Mouse (Mus musculus): ENCODE measurements around the gene Lmntd2. TPM values are rescaled to one million over a fixed set of nuclear protein-coding genes. Genes with fewer than 3 reads are reported as not detected.

Lmntd2 gene
- 0.26 and 3.7 TPM in 2 replicates for polyA plus RNA-seq (2012; rRNA removed; ENCODE audit: low replicate concordance)

DNA sequence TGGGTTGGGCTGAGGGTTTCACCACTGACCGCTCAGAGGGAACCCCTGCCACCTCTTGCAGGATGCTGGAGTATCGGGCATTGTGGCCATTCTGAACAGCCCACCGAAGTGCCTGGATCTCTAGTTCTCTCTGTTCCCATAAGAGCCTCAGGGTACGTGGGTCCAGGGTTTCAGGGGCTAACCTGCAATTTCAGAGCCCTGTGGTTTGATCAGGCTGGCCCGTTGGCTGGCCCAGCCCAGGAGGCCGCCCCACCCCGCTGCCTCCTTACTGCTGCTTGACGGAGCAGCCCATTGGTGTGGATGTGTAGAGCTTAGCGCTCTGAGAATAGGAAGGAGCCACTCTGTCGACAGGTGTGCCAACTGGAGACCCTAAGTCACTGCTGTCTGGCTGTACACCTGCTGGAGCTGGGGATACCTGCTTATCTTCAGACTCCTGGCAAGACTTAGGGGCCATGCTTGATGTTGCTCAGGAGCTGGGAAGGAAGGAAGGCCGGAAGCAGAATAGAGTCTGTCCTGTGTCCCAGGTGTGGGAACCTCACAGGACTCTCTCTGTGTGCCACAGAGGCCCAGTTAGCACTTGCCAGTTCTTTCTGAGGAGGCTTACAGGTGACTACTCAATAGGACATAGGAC lies at the start of gene Lmntd2:
Gene Lmntd2 (minus strand): TSS at position 476 of the 631 bp plus-strand sequence.

DNA sequence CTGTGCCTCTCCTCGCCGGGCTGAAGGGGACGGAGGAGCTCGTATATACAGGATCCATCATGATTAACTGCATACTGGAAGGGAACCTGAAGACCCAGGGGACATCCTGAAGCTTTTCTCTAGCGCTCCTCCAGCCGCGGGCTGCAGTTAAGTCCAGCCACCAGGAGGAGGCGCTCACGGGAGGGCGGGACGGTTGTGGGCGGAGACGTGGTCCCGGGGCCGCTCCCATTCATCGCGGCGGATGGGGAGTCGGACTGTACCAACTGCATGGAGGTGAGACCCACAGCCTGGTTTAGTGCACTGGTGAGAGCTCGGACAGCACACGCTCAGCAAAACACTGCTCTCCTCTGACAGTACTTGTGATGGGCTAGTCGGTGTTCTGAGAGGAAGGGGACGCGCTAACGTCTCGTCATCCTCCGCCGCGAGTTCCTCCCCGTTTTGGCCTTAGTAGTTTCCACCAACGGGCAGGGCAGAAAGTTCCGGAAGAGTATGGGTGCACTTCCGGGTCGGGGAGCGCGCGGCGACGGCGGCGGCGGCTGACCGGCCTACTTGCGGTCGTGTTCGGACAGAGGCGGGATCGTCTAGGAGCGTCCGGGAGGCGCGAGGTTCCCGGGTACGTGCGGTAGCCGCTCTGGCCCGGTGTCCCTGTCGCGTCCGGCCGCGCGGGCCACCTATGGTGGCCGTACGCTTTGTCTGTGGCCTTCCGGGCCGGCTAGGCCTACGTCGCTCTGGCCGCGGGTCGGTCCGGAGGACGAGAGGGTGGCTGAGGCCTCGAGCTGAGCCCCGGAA lies 14.6 kb upstream of the Lmntd2 start, which contains the start of gene Phrf1:
Gene Phrf1 (plus strand): TSS at position 506 of the 789 bp plus-strand sequence.

GRCm38 (mm10) chr7:141215101-141215879 lies 1.4 kb upstream of the Lmntd2 start, which contains the start of gene Rassf7:
Gene Rassf7 (plus strand): TSS chr7:141215860.

GRCm38 (mm10) chr7:141193948-141194347 lies 19.9 kb downstream of the Lmntd2 start, which contains the start of the genes Hras and Lrrc56:
Gene Hras (minus strand): TSS chr7:141194005.
Gene Lrrc56 (plus strand): TSS chr7:141194157.

DNA sequence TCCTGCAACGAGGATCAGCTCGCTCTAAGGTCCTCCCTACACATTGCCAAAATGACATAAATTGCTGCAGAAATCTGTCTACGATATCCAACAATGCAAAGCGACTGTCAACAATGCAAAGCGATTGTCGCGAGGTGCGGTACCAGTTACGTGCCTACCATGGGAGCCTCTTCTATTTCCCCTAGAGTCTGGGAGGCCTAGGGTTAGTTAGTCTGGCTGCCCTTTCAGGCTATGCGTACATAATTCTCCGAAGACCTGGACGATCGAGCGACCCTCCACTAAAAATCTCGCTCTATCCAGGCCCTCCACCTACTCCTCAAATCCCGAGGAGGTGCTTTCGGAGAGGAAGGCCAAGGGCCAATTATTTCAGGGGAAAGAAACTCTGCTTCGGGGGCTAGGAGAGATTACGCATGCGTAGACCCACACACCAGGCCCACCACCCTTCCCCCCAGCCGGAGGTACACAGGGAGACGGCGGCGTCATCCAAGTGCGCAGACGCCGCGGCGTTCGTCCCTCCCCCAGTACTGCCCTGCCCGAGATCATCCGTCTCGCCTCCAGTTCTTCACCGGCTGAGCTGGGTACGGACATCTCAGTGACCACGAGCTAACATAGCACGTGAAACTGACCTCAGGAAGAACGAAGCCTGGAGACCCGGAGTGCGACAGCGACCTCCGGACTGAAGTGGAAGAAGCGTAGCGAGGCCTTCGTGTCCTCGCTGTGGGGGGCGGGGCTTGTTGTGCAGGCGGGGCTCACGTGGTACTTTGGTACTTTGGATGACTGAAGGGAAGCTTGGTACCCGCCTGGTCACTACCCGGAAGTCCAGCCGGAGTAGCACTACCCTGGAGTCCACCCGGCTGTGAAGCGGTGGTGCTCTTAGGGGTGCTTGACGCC lies 41.5 kb downstream of the Lmntd2 start, which contains the start of gene Rnh1:
Gene Rnh1 (minus strand): TSS at position 742 of the 891 bp plus-strand sequence.

Other genes starting within 250 kb of the Lmntd2 start
- gene Ifitm1, start 246.9 kb downstream of the Lmntd2 start, polyA plus RNA-seq (2012; rRNA removed; ENCODE audit: low replicate concordance) = 36.0 and 1,392 TPM in 2 replicates
- 721 and 1,416 TPM in 2 replicates for gene Ifitm3, start 203.3 kb downstream of the Lmntd2 start, polyA plus RNA-seq (2012; rRNA removed; ENCODE audit: low replicate concordance)
- 17.2 and 25.7 TPM in 2 replicates for gene Ifitm6, start 196.2 kb downstream of the Lmntd2 start, polyA plus RNA-seq (2012; rRNA removed; ENCODE audit: low replicate concordance)
- not detected in 2 replicates for gene Gm17387, start 184.9 kb downstream of the Lmntd2 start, polyA plus RNA-seq (2012; rRNA removed; ENCODE audit: low replicate concordance)
- 0.26 and 5.6 TPM in 2 replicates for gene B4galnt4, start 153.0 kb downstream of the Lmntd2 start, polyA plus RNA-seq (2012; rRNA removed; ENCODE audit: low replicate concordance)
- gene Pkp3, start 135.9 kb downstream of the Lmntd2 start, polyA plus RNA-seq (2012; rRNA removed; ENCODE audit: low replicate concordance) = 1.7 and 14.7 TPM in 2 replicates
- gene Sigirr, start 113.5 kb downstream of the Lmntd2 start, polyA plus RNA-seq (2012; rRNA removed; ENCODE audit: low replicate concordance) = 21.2 and 25.3 TPM in 2 replicates
- gene Ano9, start 96.3 kb downstream of the Lmntd2 start, polyA plus RNA-seq (2012; rRNA removed; ENCODE audit: low replicate concordance) = 0.20 and 11.9 TPM in 2 replicates
- gene Ptdss2, start 91.7 kb downstream of the Lmntd2 start, polyA plus RNA-seq (2012; rRNA removed; ENCODE audit: low replicate concordance) = 44.6 and 49.3 TPM in 2 replicates
- 139 and 202 TPM in 2 replicates for gene Rnh1, start 41.2 kb downstream of the Lmntd2 start, polyA plus RNA-seq (2012; rRNA removed; ENCODE audit: low replicate concordance)
- 82.4 and 82.9 TPM in 2 replicates for gene Hras, start 20.1 kb downstream of the Lmntd2 start, polyA plus RNA-seq (2012; rRNA removed; ENCODE audit: low replicate concordance)
- gene Lrrc56, start 19.9 kb downstream of the Lmntd2 start, polyA plus RNA-seq (2012; rRNA removed; ENCODE audit: low replicate concordance) = 6.6 and 7.6 TPM in 2 replicates
- gene Rassf7, start 1.8 kb upstream of the Lmntd2 start, polyA plus RNA-seq (2012; rRNA removed; ENCODE audit: low replicate concordance) = 8.8 and 33.1 TPM in 2 replicates
- 16.5 and 28.7 TPM in 2 replicates for gene Phrf1, start 14.7 kb upstream of the Lmntd2 start, polyA plus RNA-seq (2012; rRNA removed; ENCODE audit: low replicate concordance)
- 72.7 and 97.5 TPM in 2 replicates for gene Irf7, start 52.4 kb upstream of the Lmntd2 start, polyA plus RNA-seq (2012; rRNA removed; ENCODE audit: low replicate concordance)
- gene Cdhr5, start 62.7 kb upstream of the Lmntd2 start, polyA plus RNA-seq (2012; rRNA removed; ENCODE audit: low replicate concordance) = 0.13 and 0.35 TPM in 2 replicates
- gene Sct, start 65.1 kb upstream of the Lmntd2 start, polyA plus RNA-seq (2012; rRNA removed; ENCODE audit: low replicate concordance) = 1.4 and 1.8 TPM in 2 replicates
- gene Drd4, start 77.9 kb upstream of the Lmntd2 start, polyA plus RNA-seq (2012; rRNA removed; ENCODE audit: low replicate concordance) = 0.09 TPM in 1 of 2 replicates, not detected in the other
- gene Deaf1, start 113.6 kb upstream of the Lmntd2 start, polyA plus RNA-seq (2012; rRNA removed; ENCODE audit: low replicate concordance) = 19.0 and 35.2 TPM in 2 replicates
- 58.4 and 71.0 TPM in 2 replicates for gene Tmem80, start 113.7 kb upstream of the Lmntd2 start, polyA plus RNA-seq (2012; rRNA removed; ENCODE audit: low replicate concordance)
- 20.1 and 30.8 TPM in 2 replicates for gene Eps8l2, start 124.8 kb upstream of the Lmntd2 start, polyA plus RNA-seq (2012; rRNA removed; ENCODE audit: low replicate concordance)
- 446 and 750 TPM in 2 replicates for gene Taldo1, start 178.1 kb upstream of the Lmntd2 start, polyA plus RNA-seq (2012; rRNA removed; ENCODE audit: low replicate concordance)
- gene Gatd1, start 200.1 kb upstream of the Lmntd2 start, polyA plus RNA-seq (2012; rRNA removed; ENCODE audit: low replicate concordance) = 59.5 and 84.7 TPM in 2 replicates
- 0.97 and 1.7 TPM in 2 replicates for gene Cend1, start 215.4 kb upstream of the Lmntd2 start, polyA plus RNA-seq (2012; rRNA removed; ENCODE audit: low replicate concordance)
- gene Slc25a22, start 223.8 kb upstream of the Lmntd2 start, polyA plus RNA-seq (2012; rRNA removed; ENCODE audit: low replicate concordance) = 134 and 159 TPM in 2 replicates
- gene Pidd1, start 229.9 kb upstream of the Lmntd2 start, polyA plus RNA-seq (2012; rRNA removed; ENCODE audit: low replicate concordance) = 9.8 and 14.5 TPM in 2 replicates
- 457 and 759 TPM in 2 replicates for gene Rplp2, start 233.3 kb upstream of the Lmntd2 start, polyA plus RNA-seq (2012; rRNA removed; ENCODE audit: low replicate concordance)
- 1,309 and 3,373 TPM in 2 replicates for gene Pnpla2, start 241.1 kb upstream of the Lmntd2 start, polyA plus RNA-seq (2012; rRNA removed; ENCODE audit: low replicate concordance)
- 34.3 and 65.7 TPM in 2 replicates for gene Cracr2b, start 247.0 kb upstream of the Lmntd2 start, polyA plus RNA-seq (2012; rRNA removed; ENCODE audit: low replicate concordance)